Mouse (Mus musculus) midbrain, embryonic 14.5 days (tissue): ENCODE measurements at regions not wholly inside any gene's neighbourhood (a gene's known extent, or its start where the extent isn't known, plus 50 kb on each side); places are given as distances from the start of the nearest gene placed in this dataset.
A peak's percentile ranks its signal among the peaks of the same experiment; 100 is the strongest.

ENCODE experiments used
- ATAC-seq: fragments of 200-750 bp; cut with Nextera tagmentation; 2 replicates; pipeline ENCODE4 v1.8.0; 2017; ENCODE audit warnings: moderate number of reproducible peaks, moderate library complexity; ENCODE audit not compliant: low FRiP score, low TSS enrichment
- DNase-seq: peaks from one replicate; pipeline ENCODE4 v3.0.0-alpha.2; 2015
- H3K27ac ChIP-seq: fragments of 300-500 bp; sonication (generic); replicated peaks from 2 replicates; pipeline ENCODE4 v1.5.1; 2014; ENCODE audit warnings: mild to moderate bottlenecking, low read depth, low read length, moderate library complexity
- H3K27me3 ChIP-seq: fragments of 300-500 bp; sonication (generic); 2 replicates; pipeline ENCODE4 v1.6.1; 2014; ENCODE audit warnings: low read length, control low read depth, mixed read lengths; ENCODE audit not compliant: control insufficient read depth, insufficient read depth
- H3K36me3 ChIP-seq: fragments of 300-500 bp; sonication (generic); 2 replicates; pipeline ENCODE4 v1.6.1; 2014; ENCODE audit warnings: low read length, control low read depth; ENCODE audit not compliant: control insufficient read depth, insufficient read depth
- H3K4me1 ChIP-seq: fragments of 300-500 bp; sonication (generic); 2 replicates; pipeline ENCODE4 v1.6.1; 2014; ENCODE audit warnings: mild to moderate bottlenecking, antibody characterized with exemption, low read length, control low read depth; ENCODE audit not compliant: control insufficient read depth, insufficient read depth
- H3K4me2 ChIP-seq: fragments of 300-500 bp; sonication (generic); 2 replicates; pipeline ENCODE4 v1.6.1; 2014; ENCODE audit warnings: mild to moderate bottlenecking, low read length, moderate library complexity
- H3K4me3 ChIP-seq: fragments of 300-500 bp; sonication (generic); replicated peaks from 2 replicates; pipeline ENCODE4 v1.5.1; 2014; ENCODE audit warnings: low read depth, low read length
- H3K9ac ChIP-seq: fragments of 300-500 bp; sonication (generic); replicated peaks from 2 replicates; pipeline ENCODE4 v1.6.1; 2014; ENCODE audit warnings: mild to moderate bottlenecking, low read length, moderate library complexity
- H3K9me3 ChIP-seq: fragments of 300-500 bp; sonication (generic); 2 replicates; pipeline ENCODE4 v1.6.1; 2016; ENCODE audit warnings: low read length, control low read depth, mixed read lengths; ENCODE audit not compliant: control insufficient read depth
- WGBS: fragments of 180-500 bp; shearing (Covaris S2); extraction: QIAGEN DNeasy Blood & Tissue Kit; methylation state at CpG from one replicate; pipeline ENCODE4 v1.1.7; 2014; 5-methylcytosine and 5-hydroxymethylcytosine counted together

GRCm38 (mm10) chr13:3742094-3742730, 61.9 kb downstream of the Calml3 start:
- Histone ChIP-seq H3K9ac (no peak overlapping the region), H3K36me3 (no peaks in the 10 kb centered on the region), H3K9me3 (no peaks in the 10 kb centered on the region), H3K4me1 (peaks cover 5% of the 10 kb centered on the region), H3K4me3 (no peak overlapping the region), H3K27ac (peak overlapping the region; percentile 32; the same call in 1 of the 2 replicates), H3K27me3 (no peaks in the 10 kb centered on the region), H3K4me2 (no peak overlapping the region)
- WGBS, result 61% methylated on average over 2 of the region's 2 CpGs
- DNase-seq (peak; percentile 70), ATAC-seq (peak; percentile 73)

- DNase-seq, result no peak
- Histone ChIP-seq H3K4me1 (0 out of 2 replicates have a peak, but pooled peaks cover 5% of the 10 kb centered on the region), H3K9ac (no peak overlapping the region), H3K36me3 (no peaks in the 10 kb centered on the region), H3K9me3 (no peaks in the 10 kb centered on the region), H3K27ac (no peak overlapping the region), H3K4me3 (no peak overlapping the region), H3K4me2 (no peak overlapping the region), H3K27me3 (no peaks in the 10 kb centered on the region)
- 2% methylated on average over 2 of the region's 2 CpGs for WGBS
- peak; percentile 43; the same call in 1 of the 2 replicates for ATAC-seq
These were observed 73.5 kb downstream of the Calml3 start for GRCm38 (mm10) chr13:3730699-3731021.

DNA sequence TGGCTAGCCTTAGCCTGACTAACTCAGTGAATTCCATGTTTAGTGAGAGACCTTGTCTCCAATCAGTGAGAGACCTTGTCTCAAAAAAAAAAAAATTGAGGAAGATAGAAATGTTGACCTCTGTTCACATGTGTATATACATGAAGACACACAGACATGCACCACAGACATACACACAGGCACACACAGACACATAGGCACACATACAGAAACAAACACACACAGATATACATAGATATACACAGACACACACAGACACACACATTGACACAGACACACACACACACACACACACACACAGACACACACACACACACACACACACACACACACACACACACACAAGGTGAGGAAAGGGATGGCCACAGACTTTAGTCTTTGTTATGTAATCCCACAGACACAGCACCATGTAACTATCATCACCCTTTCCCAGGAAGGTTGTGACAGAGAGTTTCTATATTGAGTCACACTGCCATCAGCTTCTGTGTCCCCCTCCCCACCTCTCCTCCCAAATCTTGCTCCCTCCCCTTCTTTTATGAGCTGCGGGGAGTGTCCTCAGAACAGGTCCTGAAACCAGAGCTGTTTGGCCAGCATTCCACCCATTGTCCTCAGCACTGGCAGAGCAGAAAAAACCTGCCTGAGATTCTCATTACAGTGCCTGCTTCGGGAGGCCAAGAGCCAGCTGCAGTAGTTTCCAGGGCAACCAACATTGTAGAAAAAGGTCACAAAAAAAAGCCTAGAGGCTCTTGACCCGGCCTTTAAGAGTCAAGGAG, 74.0 kb downstream of the Calml3 start:
- Histone ChIP-seq H3K4me2 (no peak overlapping the region), H3K4me3 (no peak overlapping the region), H3K9ac (no peak overlapping the region), H3K4me1 (0 out of 2 replicates have a peak, but pooled peaks cover 5% of the 10 kb centered on the region), H3K27ac (no peak overlapping the region), H3K27me3 (no peaks in the 10 kb centered on the region), H3K36me3 (no peaks in the 10 kb centered on the region), H3K9me3 (no peaks in the 10 kb centered on the region)
- peak; percentile 63; the same call in 1 of the 2 replicates for ATAC-seq
- peak; percentile 43 for DNase-seq
- WGBS, result 1% methylated on average over 3 of the region's 3 CpGs

GRCm38 (mm10) chr13:3728888-3729287, 75.2 kb downstream of the Calml3 start:
- Histone ChIP-seq H3K27ac (no peak overlapping the region), H3K4me1 (0 out of 2 replicates have a peak, but pooled peaks cover 5% of the 10 kb centered on the region), H3K4me3 (no peak overlapping the region), H3K36me3 (no peaks in the 10 kb centered on the region), H3K9ac (no peak overlapping the region), H3K9me3 (no peaks in the 10 kb centered on the region), H3K4me2 (no peak overlapping the region), H3K27me3 (no peaks in the 10 kb centered on the region)
- 90% methylated on average over 3 of the region's 3 CpGs for WGBS
- DNase-seq (no peak), ATAC-seq (no peak)

DNA sequence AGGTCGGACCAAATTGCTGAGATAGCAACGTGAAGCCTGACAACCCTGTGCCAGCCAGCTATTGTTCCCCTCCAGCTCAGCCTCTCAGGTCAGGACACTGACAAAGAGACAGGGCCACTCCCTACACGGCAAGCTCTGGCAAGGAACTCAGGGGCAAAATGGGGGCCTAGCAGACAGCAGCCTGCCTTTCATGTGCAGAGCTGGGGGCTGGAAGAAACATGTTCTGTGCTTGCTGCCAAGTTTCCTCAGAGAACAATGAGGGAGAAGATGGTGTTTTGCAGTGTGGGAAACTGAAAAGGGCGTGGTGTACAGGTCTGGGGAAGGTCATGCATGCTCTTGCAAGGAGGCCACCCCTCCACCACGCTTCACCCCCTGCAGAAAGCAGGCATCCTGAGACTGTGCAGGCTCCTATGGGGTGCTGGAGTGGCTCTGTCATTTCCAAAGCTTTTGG, 77.8 kb downstream of the Calml3 start:
- Histone ChIP-seq H3K27ac (no peak overlapping the region), H3K36me3 (no peaks in the 10 kb centered on the region), H3K4me1 (0 out of 2 replicates have a peak, but pooled peaks cover 5% of the 10 kb centered on the region), H3K9ac (no peak overlapping the region), H3K4me2 (no peak overlapping the region), H3K27me3 (no peaks in the 10 kb centered on the region), H3K4me3 (no peak overlapping the region), H3K9me3 (no peaks in the 10 kb centered on the region)
- WGBS, result 27% methylated on average over 5 of the region's 5 CpGs
- DNase-seq (no peak), ATAC-seq (no peak)

- Histone ChIP-seq H3K9ac (no peak overlapping the region), H3K4me3 (no peak overlapping the region), H3K27me3 (no peaks in the 10 kb centered on the region), H3K4me1 (0 out of 2 replicates have a peak, but pooled peaks cover 3% of the 10 kb centered on the region), H3K27ac (no peak overlapping the region), H3K36me3 (no peaks in the 10 kb centered on the region), H3K4me2 (no peak overlapping the region), H3K9me3 (no peaks in the 10 kb centered on the region)
- no peak for DNase-seq
- whole genome bisulfite sequencing, result 79% methylated on average over 3 of the region's 3 CpGs
- ATAC-seq, result no peak
These were observed 78.3 kb downstream of the Calml3 start for GRCm38 (mm10) chr13:3725803-3726202.

GRCm38 (mm10) chr13:3724313-3724712, 79.8 kb downstream of the Calml3 start:
- H3K9ac ChIP-seq, result no peak overlapping the region
- no peaks in the 10 kb centered on the region for H3K9me3 ChIP-seq
- 91% methylated on average over 3 of the region's 3 CpGs for WGBS
- no peaks in the 10 kb centered on the region for H3K4me1 ChIP-seq
- ATAC-seq, result no peak
- no peak overlapping the region for H3K4me2 ChIP-seq
- no peak overlapping the region for H3K27ac ChIP-seq
- H3K36me3 ChIP-seq, result no peaks in the 10 kb centered on the region
- H3K27me3 ChIP-seq, result no peaks in the 10 kb centered on the region
- H3K4me3 ChIP-seq, result no peak overlapping the region
- no peak for DNase-seq

DNA sequence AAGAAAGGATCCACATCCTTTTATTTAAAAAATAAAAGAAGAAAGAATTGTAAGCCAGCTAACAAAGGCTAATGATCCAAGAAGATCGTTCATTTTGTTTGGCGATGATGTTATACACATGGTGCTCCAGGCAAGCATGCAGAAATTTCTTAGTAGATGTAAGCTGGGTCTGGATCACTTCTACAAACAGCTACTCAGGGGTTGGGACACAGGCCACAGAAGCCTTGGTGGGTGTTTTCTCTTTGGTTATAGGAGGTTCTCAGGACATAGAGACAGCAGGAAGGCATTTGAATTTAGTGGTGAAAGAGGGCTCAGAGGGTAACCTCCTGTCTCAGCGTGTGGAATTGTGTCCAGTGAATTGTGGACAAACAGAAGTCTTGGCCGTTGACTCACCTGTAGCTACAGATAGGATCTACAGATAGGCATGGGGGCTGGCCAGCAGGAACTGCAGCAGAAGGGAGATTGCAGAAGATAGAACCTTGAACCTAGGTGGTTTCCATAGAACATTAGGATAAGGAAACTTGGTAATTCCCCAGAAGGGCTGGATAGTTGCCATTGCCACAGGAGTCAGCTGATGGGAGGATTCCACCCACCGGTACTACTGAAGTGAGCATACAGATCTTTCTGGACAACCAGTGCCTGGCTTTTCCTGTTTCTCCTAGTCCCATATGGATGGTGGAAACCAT, 80.5 kb downstream of the Calml3 start:
- Histone ChIP-seq H3K9me3 (no peaks in the 10 kb centered on the region), H3K36me3 (no peaks in the 10 kb centered on the region), H3K27ac (no peak overlapping the region), H3K27me3 (no peaks in the 10 kb centered on the region), H3K4me3 (no peak overlapping the region), H3K4me1 (no peaks in the 10 kb centered on the region), H3K4me2 (no peak overlapping the region), H3K9ac (no peak overlapping the region)
- ATAC-seq (no peak), DNase-seq (no peak)
- 90% methylated on average over 5 of the region's 5 CpGs for WGBS
